Mouse (Mus musculus) right cerebral cortex, adult 2 months (tissue): Measurements from ENCODE around the gene Kctd12.

Experiments used
- DNase-seq, 2 experiments: peaks; one replicate each; pipeline ENCODE4 v3.0.0; 2021 to 2022; ENCODE audit warnings: low spot score in 2 of 2

Gene Kctd12

DNA sequence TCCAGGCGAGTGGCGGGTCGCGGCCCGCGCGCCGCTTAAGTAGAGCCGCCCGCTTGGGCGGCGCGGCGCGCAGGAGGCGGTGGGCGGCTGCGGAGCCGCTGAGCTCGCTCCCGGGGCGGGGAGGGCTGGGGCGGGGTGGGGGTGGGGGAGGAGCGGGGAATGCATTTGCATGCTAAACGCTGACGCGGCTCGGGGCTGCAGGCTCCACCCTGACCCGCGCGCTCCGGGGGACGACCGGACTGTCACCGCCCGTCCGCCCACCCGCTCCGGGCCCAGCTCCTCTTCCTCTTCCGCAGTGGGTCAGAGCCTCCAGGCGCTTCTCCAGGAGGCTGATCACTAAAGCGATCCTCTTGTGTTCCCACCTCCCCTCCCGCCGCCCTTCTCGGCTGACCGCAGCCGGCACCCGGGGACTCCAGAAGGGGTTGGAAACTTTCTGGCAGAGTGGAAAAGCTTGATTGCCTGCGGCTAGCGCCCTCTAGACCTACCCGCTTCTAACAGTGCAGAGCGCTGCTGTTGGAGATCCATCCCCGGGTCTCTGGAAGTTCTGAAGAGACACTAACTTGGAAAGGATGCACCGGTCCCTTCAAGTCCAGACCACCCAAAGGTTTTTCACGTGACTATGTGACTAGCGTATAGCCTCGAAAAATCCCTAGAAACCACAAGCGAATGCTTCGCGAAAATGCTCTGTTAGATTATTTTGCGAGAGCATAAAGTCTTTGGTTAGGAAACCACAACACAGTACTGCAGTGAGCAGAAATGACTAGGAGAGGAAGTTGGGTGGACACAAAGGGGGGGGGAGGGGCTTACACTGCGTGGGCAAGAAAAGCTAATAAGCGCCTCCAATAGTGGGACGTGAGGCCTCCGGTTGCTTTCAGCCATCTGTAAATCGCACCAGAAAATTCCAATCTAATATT, at the start of gene Kctd12:
Kctd12 (minus strand) TSS at position 11 of the 914 bp plus-strand sequence.
- peak; percentile 76 to 78 for DNase-seq

GRCm38 (mm10) chr14:103029203-103029602, 46.8 kb upstream of the Kctd12 start:
- no peak for DNase-seq

GRCm38 (mm10) chr14:103020046-103020445, 37.6 kb upstream of the Kctd12 start:
- no peak for DNase-seq

GRCm38 (mm10) chr14:103017009-103017408, 34.6 kb upstream of the Kctd12 start:
- DNase-seq, result no peak

DNA sequence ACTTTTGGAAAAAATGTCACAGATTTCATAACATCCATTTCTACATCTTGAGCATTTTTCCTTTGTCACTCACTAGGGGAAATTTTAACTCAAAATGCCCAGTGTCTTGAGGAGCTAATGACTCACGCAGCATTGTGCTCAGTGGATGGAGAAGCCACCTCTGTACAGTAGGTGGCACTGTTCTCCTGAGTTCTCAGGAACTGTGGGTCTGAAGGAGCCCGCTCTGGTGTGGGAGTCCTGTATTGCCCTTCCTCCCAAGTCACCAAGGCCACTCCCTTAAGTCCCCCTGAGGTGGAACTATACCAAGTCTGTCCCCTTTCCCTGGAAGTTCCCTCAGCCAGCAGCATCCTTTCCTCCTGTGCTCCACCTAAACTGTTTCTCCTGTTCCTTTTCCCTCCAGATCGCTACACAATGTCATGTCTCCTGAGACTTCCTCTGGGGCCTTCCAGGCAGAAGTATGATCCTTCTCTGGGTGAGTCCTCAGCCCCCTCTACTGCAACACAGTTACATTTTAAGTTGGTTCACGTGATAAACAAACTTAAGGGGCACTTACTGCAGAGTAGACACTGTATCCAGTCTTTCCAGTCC, 30.2 kb upstream of the Kctd12 start:
- DNase-seq, result peak; percentile 68 to 74

GRCm38 (mm10) chr14:103011782-103012181, 29.3 kb upstream of the Kctd12 start:
- peak; percentile 26 to 49 for DNase-seq

GRCm38 (mm10) chr14:103007737-103008136, 25.3 kb upstream of the Kctd12 start:
- no peak for DNase-seq

- peak; percentile 84 to 91 for DNase-seq
These were observed 12.5 kb upstream of the Kctd12 start for GRCm38 (mm10) chr14:102994662-102995561.

GRCm38 (mm10) chr14:102990765-102991164, 8.3 kb upstream of the Kctd12 start:
- DNase-seq, result no peak

DNA sequence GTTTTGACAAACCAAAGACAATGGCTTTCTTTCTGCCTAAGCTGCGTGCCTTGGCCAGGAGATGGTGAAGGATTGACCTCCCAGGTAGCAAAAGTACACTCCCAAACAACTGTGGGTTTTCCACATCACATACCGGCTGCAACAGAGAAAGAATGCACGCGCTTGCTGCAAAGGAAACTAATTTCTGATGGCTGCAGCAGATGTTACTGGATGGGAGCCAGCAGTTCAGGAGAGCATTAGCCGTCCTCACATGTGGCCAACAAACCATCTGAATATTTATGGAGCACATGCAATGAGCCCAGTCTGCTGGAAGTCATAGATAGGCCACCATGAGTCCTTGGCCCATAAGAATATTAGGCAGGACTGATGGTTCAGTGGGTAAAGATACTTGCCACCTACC, 7.4 kb upstream of the Kctd12 start:
- DNase-seq, result no peak

DNA sequence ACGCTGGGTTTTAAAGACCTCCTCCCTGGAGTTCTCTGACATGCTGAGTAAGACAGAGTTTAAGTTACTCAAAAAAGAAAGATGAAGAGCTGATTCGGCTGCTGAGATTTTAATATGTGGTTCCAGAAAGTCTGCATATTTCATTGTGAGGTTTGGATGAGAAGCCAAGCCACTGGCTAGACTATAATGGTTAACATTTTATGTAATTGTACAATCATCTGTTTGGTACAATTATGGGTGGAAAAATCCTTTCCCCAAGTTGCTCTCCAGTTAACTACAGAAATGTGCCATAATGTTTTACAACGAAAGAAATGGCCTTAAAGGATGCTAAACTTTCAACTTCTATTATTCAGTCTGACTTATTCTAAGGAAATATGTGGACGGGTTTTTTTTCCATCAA, 6.8 kb upstream of the Kctd12 start:
- DNase-seq, result no peak

DNA sequence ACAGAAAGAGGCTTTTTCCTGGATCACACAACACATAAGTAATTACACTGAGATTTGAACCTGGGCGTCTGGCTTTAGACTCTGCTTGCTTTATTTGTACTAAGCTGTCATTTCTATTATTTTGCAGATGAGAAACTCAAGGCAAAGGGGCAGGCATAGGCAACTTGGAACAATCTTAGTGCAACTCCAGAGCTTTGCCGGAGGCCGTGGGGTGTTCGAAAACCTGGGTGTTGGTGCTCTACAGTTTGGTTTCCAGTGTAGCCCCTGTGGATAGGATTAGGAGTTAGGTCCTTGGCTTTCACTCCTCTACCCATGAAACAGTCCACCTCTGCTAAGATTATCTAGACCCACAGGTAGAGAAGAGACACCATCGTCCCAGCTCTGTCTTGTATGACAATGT, 5.2 kb upstream of the Kctd12 start:
- DNase-seq, result no peak

DNA sequence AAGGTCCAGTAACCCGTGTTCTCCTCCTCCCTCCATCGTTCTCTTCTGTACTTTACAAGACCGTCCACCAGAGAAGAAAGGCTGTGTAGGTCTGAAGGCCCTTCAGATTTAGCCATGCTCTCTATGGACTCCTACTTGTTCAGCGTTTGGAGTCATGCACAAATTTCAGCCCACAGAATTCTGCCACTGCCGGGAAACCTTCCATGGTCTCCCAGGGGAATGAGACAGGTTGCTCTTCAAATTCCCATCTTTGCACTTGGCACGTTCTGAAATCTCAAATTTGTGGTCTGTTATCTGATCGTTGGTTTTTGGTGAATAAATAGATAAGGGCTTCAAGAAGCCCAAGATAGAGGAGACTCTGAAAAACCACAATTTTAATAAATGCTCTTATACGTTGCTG, 1.2 kb upstream of the Kctd12 start:
- no peak for DNase-seq

- peak; percentile 34 to 59 for DNase-seq
These were observed 316 bp downstream of the Kctd12 start for GRCm38 (mm10) chr14:102982016-102982626.

- DNase-seq, result peak; percentile 62 to 80
These were observed 909 bp downstream of the Kctd12 start for GRCm38 (mm10) chr14:102981441-102982015.

DNA sequence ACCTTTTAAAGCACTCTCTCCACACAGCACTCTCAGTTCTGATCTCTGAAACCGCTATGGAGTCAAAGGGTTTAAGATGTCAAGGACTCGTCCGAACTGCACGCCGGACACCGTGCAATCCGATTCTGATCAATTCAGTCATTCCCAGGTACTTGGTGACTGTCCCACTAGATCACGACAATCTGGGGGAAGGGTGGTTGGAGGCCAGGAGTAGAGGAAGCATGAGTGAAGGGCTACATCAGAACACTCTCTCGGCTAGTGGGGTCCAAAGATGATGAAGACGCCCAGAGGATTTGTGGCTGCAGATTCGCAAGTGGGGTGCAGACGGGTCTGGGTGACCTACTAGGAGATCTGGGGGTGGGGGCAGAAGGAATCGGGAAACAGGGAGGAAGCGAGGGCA, 1.5 kb downstream of the Kctd12 start:
- DNase-seq, result peak; percentile 17 to 37

GRCm38 (mm10) chr14:102980481-102980880, 2.0 kb downstream of the Kctd12 start:
- DNase-seq, result peak; percentile 31 to 49

DNA sequence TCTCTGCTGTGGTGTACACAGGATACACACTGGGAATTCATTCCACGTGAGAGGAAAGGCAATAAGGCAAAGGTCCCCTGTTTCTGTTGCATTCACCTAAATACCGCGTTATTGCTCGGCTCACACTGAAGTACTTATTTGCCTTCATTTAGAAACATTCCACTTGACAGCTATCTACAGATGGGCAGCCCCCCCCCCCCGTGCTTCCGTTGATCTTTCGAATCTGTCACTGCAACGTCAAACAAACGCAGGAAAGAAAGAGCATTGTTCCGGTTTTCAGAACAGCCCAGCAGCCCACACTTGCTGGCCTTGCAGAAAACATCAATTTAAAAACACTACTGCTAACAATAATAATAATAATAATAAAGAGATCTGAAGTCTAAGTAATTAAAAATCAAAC, 2.6 kb downstream of the Kctd12 start:
- DNase-seq, result no peak

DNA sequence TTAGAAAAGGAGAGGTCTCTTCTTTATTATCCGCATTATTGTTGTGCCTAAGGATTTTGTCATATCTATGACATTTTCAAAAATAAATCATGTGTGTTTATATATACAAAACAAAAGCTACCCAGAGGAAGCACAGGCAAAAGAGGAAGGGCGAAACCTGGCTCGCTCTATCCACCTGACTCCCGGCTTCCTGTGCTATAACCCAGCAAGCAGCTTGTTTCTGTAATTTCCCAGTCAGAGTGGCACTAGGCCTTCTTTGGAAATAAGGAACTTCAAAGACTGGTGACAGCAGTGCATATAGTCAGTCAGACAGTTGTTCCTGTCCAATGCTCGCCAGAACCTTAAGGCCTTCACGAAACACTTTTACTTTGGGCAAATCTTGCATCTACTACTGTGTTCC, 6.6 kb downstream of the Kctd12 start:
- DNase-seq, result no peak

DNA sequence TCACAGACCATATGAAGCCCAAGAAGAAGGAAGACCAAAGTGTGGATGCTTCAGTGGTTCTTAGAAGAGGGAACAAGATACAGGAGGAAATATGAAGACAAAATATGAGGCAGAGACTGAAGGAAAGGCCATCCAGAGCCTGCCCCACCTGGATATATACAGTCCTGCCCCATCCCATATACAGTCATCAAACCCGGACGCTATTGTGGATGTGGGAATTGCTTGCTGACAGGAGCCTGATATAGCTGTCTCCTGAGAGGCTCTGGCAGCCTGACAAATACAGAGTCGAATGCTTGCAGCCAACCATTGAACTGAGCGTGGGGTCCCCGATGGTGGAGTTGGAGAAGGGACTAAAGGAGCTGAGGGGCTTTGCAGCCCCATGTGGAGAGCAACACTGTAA, 13.6 kb downstream of the Kctd12 start:
- no peak for DNase-seq

DNA sequence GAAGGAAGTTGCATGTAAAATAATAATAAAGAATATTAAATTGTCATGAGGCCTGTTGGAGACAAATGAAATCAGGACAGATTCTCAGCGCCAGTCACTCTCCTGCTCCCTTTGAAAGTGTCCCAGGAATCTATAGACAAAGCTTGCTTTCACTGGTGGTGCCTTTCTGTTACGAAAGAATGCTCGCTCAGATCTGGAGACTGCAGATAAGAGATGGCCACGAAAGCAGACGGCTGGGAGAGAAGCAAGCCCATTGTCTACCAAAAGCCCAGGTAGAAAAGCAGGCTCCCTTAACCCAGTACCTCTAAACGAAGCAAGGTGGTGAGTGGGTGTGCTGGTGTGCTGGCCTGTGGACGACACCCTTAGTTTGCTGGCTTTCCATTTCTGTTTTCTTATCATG, 16.2 kb downstream of the Kctd12 start:
- no peak for DNase-seq
